Mouse (Mus musculus) kidney, postnatal 0 days (tissue): ENCODE results near the gene Gm20518. TPM values are rescaled to one million over a fixed set of nuclear protein-coding genes. Genes with fewer than 3 reads are reported as not detected.

Experiments
- ATAC-seq: fragments of 200-750 bp; cut with Nextera tagmentation; replicated peaks from 2 replicates; pipeline ENCODE4 v1.8.0; 2017; ENCODE audit warnings: low read depth, moderate number of reproducible peaks, moderate TSS enrichment, moderate library complexity; ENCODE audit not compliant: low FRiP score
- DNase-seq: peaks from one replicate; pipeline ENCODE4 v3.0.0-alpha.2; 2016; ENCODE audit warnings: low spot score
- H3K27ac ChIP-seq: fragments of 300-500 bp; sonication (generic); 2 replicates; pipeline ENCODE4 v1.5.1; 2014; ENCODE audit warnings: mild to moderate bottlenecking
- H3K27me3 ChIP-seq: fragments of 300-500 bp; sonication (generic); 2 replicates; pipeline ENCODE4 v1.6.1; 2014; ENCODE audit warnings: low read length, mixed read lengths; ENCODE audit not compliant: insufficient read depth
- H3K36me3 ChIP-seq: fragments of 300-500 bp; sonication (generic); 2 replicates; pipeline ENCODE4 v1.6.1; 2014; ENCODE audit warnings: low read length, mixed read lengths; ENCODE audit not compliant: insufficient read depth
- H3K4me1 ChIP-seq: fragments of 300-500 bp; sonication (generic); replicated peaks from 2 replicates; pipeline ENCODE4 v1.6.1; 2014; ENCODE audit warnings: antibody characterized with exemption, low read length, mixed read lengths; ENCODE audit not compliant: insufficient read depth
- H3K4me2 ChIP-seq: fragments of 300-500 bp; sonication (generic); 2 replicates; pipeline ENCODE4 v1.6.1; 2014; ENCODE audit warnings: mild to moderate bottlenecking, low read length, moderate library complexity, mixed read lengths
- H3K4me3 ChIP-seq: fragments of 300-500 bp; sonication (generic); replicated peaks from 2 replicates; pipeline ENCODE4 v1.5.1; 2014; ENCODE audit warnings: low read depth, low read length
- H3K9ac ChIP-seq: fragments of 300-500 bp; sonication (generic); 2 replicates; pipeline ENCODE4 v1.6.1; 2014; ENCODE audit warnings: low read depth, low read length
- H3K9me3 ChIP-seq: fragments of 300-500 bp; sonication (generic); replicated peaks from 2 replicates; pipeline ENCODE4 v1.6.1; 2016; ENCODE audit warnings: low read length, inconsistent platforms, mixed read lengths
- CTCF ChIP-seq: IDR thresholded peaks from 2 replicates; pipeline ENCODE4 v1.5.1; 2016; ENCODE audit warnings: antibody characterized with exemption, low read depth, mild to moderate bottlenecking, moderate library complexity
- WGBS: fragments of 180-500 bp; shearing (Covaris S2); extraction: QIAGEN DNeasy Blood & Tissue Kit; methylation state at CpG from one replicate; pipeline ENCODE4 v1.1.7; 2014; 5-methylcytosine and 5-hydroxymethylcytosine counted together
- polyA plus RNA-seq: library from polyadenylated mRNA; unstranded; fragments of >200 nt; fragmentation: Nextera tagmentation; extraction: Ambion mirVana; gene quantifications from 2 replicates; pipeline ENCODE4 v1.2.1, GENCODE M21; 2015

The Gm20518 gene
- polyA plus RNA-seq, 1 experiment from 2014 or later, result 3.4 TPM

GRCm38 (mm10) chr16:17802839-17803674 is 88.4 kb downstream of the Gm20518 start:
- H3K9ac ChIP-seq, result no peak overlapping the region
- DNase-seq (no peak), ATAC-seq (no peak)
- H3K27me3 ChIP-seq, result peaks cover 39% of the 10 kb centered on the region
- no peaks in the 10 kb centered on the region for H3K36me3 ChIP-seq
- H3K9me3 ChIP-seq, result no peaks in the 10 kb centered on the region
- H3K27ac ChIP-seq, result no peak overlapping the region
- peak overlapping the region; percentile 50 for H3K4me2 ChIP-seq
- 0 out of 2 replicates have a peak, but pooled peaks have one; percentile 11 for TF ChIP-seq CTCF
- peaks cover 44% of the 10 kb centered on the region for H3K4me1 ChIP-seq
- WGBS, result 19% methylated on average over 82 of the region's 83 CpGs
- H3K4me3 ChIP-seq, result peak overlapping the region; percentile 25

- Histone ChIP-seq H3K4me1 (peaks cover 39% of the 10 kb centered on the region), H3K9ac (no peak overlapping the region), H3K36me3 (no peaks in the 10 kb centered on the region), H3K9me3 (no peaks in the 10 kb centered on the region), H3K27me3 (peaks cover 39% of the 10 kb centered on the region), H3K4me2 (peak overlapping the region; percentile 50), H3K27ac (no peak overlapping the region), H3K4me3 (peak overlapping the region; percentile 25)
- 22% methylated on average over 18 of the region's 18 CpGs for WGBS
- no peak for ATAC-seq
- no peak for TF ChIP-seq CTCF
- no peak for DNase-seq
Observed at GRCm38 (mm10) chr16:17802456-17802838, 89.0 kb downstream of the Gm20518 start.

GRCm38 (mm10) chr16:17801777-17802455 is 89.6 kb downstream of the Gm20518 start:
- TF ChIP-seq CTCF, result no peak
- no peak for ATAC-seq
- Histone ChIP-seq H3K4me1 (peaks cover 38% of the 10 kb centered on the region), H3K27me3 (peaks cover 39% of the 10 kb centered on the region), H3K27ac (no peak overlapping the region), H3K9me3 (no peaks in the 10 kb centered on the region), H3K36me3 (no peaks in the 10 kb centered on the region), H3K4me3 (no peak overlapping the region), H3K4me2 (no peak overlapping the region), H3K9ac (no peak overlapping the region)
- WGBS, result 22% methylated on average over 7 of the region's 7 CpGs
- DNase-seq, result no peak

DNA sequence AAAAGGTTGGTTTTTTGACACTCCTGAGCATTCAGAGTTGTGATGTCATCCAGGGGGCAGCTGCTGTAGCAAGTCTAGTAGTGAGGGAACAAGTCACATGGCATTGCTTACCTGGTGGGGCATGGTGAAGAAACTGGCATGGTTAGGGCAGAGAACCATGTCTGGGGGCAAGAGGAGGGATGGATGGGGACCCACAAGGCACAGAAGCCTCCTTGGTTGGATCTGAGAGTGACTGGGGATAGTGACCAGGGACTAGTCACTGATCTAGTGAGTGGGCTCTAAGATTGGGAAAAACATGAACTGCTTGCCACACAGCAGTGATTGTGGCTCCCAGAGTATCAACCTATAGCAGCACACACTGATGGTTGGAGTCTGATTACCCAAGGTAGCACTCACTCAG is 91.9 kb downstream of the Gm20518 start:
- no peak overlapping the region for H3K9ac ChIP-seq
- no peak for TF ChIP-seq CTCF
- no peaks in the 10 kb centered on the region for H3K9me3 ChIP-seq
- ATAC-seq (no peak), DNase-seq (no peak)
- H3K4me2 ChIP-seq, result peak overlapping the region; percentile 79; the same call in 1 of the 2 replicates
- no peak overlapping the region for H3K4me3 ChIP-seq
- peaks cover 34% of the 10 kb centered on the region for H3K4me1 ChIP-seq
- no peaks in the 10 kb centered on the region for H3K36me3 ChIP-seq
- H3K27ac ChIP-seq, result no peak overlapping the region
- H3K27me3 ChIP-seq, result peaks cover 32% of the 10 kb centered on the region; the same call in 1 of the 2 replicates

GRCm38 (mm10) chr16:17798321-17799180 is 92.9 kb downstream of the Gm20518 start:
- Histone ChIP-seq H3K36me3 (no peaks in the 10 kb centered on the region), H3K4me1 (peaks cover 23% of the 10 kb centered on the region; the same call in 1 of the 2 replicates), H3K4me2 (peak overlapping the region; percentile 79), H3K27me3 (peaks cover 30% of the 10 kb centered on the region; the same call in 1 of the 2 replicates), H3K4me3 (peak overlapping the region; percentile 63), H3K27ac (peak overlapping the region; percentile 96), H3K9ac (peak overlapping the region; percentile 82), H3K9me3 (no peaks in the 10 kb centered on the region)
- no peak for TF ChIP-seq CTCF
- WGBS, result 5% methylated on average over 40 of the region's 45 CpGs
- ATAC-seq (peak; percentile 63), DNase-seq (peak; percentile 92)

- Histone ChIP-seq H3K4me3 (peak overlapping the region; percentile 63), H3K9me3 (no peaks in the 10 kb centered on the region), H3K36me3 (no peaks in the 10 kb centered on the region), H3K27ac (peak overlapping the region; percentile 96), H3K9ac (peak overlapping the region; percentile 82), H3K4me1 (peaks cover 16% of the 10 kb centered on the region; the same call in 1 of the 2 replicates), H3K4me2 (peak overlapping the region; percentile 79), H3K27me3 (peaks cover 23% of the 10 kb centered on the region; the same call in 1 of the 2 replicates)
- TF ChIP-seq CTCF, result no peak
- DNase-seq (peak; percentile 50), ATAC-seq (peak; percentile 18; the same call in 1 of the 2 replicates)
- 4% methylated on average over 29 of the region's 29 CpGs for WGBS
Observed at GRCm38 (mm10) chr16:17797812-17798311, 93.6 kb downstream of the Gm20518 start.
